Mouse (Mus musculus) midbrain, embryonic 13.5 days (tissue): Measurements from ENCODE around the gene Srsf7. TPM values are rescaled to one million over a fixed set of nuclear protein-coding genes. Genes with fewer than 3 reads are reported as not detected.
A peak's percentile ranks its signal among the peaks of the same experiment; 100 is the strongest.
"Not testable (repeated sequence)": the region's sequence is repeated elsewhere in the genome, so short reads cannot be mapped to it uniquely, and the experiment has no call there.

Experiments
- ATAC-seq: fragments of 200-750 bp; cut with Nextera tagmentation; 2 replicates; pipeline ENCODE4 v1.8.0; 2017; ENCODE audit warnings: mild to moderate bottlenecking, moderate TSS enrichment, moderate library complexity
- H3K27ac ChIP-seq: fragments of 300-500 bp; sonication (generic); 2 replicates; pipeline ENCODE4 v1.5.1; 2015; ENCODE audit warnings: inconsistent platforms, mild to moderate bottlenecking, moderate library complexity
- H3K27me3 ChIP-seq: fragments of 300-500 bp; sonication (generic); 2 replicates; pipeline ENCODE4 v1.6.1; 2015; ENCODE audit warnings: mild to moderate bottlenecking, inconsistent platforms
- H3K36me3 ChIP-seq: fragments of 300-500 bp; sonication (generic); 2 replicates; pipeline ENCODE4 v1.6.1; 2015; ENCODE audit warnings: mild to moderate bottlenecking, inconsistent platforms
- H3K4me1 ChIP-seq: fragments of 300-500 bp; sonication (generic); replicated peaks from 2 replicates; pipeline ENCODE4 v1.6.1; 2015; ENCODE audit warnings: inconsistent platforms
- H3K4me2 ChIP-seq: fragments of 300-500 bp; sonication (generic); replicated peaks from 2 replicates; pipeline ENCODE4 v1.6.1; 2015; ENCODE audit warnings: moderate library complexity, mild to moderate bottlenecking, inconsistent platforms
- H3K4me3 ChIP-seq: fragments of 300-500 bp; sonication (generic); replicated peaks from 2 replicates; pipeline ENCODE4 v1.5.1; 2015; ENCODE audit warnings: mild to moderate bottlenecking, inconsistent platforms
- H3K9ac ChIP-seq: fragments of 300-500 bp; sonication (generic); replicated peaks from 2 replicates; pipeline ENCODE4 v1.6.1; 2015; ENCODE audit warnings: mild to moderate bottlenecking, inconsistent platforms
- H3K9me3 ChIP-seq: fragments of 300-500 bp; sonication (generic); 2 replicates; pipeline ENCODE4 v1.6.1; 2016; ENCODE audit warnings: mild to moderate bottlenecking, inconsistent platforms
- WGBS: fragments of 180-500 bp; shearing (Covaris S2); methylation state at CpG from one replicate; pipeline ENCODE4 v1.1.7; 2015; 5-methylcytosine and 5-hydroxymethylcytosine counted together
- polyA plus RNA-seq: library from polyadenylated mRNA; unstranded; fragments of >200 nt; fragmentation: Nextera tagmentation; extraction: Ambion mirVana; gene quantifications from 2 replicates; pipeline ENCODE4 v1.2.1, GENCODE M21; 2015

Srsf7 gene
- polyA plus RNA-seq, 1 experiment from 2014 or later: 565 TPM

GRCm38 (mm10) chr17:80180468-80180867 lies 26.6 kb downstream of the Srsf7 start:
- no peak overlapping the region for H3K4me3 ChIP-seq
- peak; percentile 75 for ATAC-seq
- no peak overlapping the region for H3K27ac ChIP-seq
- no peaks in the 10 kb centered on the region for H3K4me1 ChIP-seq
- no peaks in the 10 kb centered on the region for H3K9me3 ChIP-seq
- no peak overlapping the region for H3K9ac ChIP-seq
- H3K27me3 ChIP-seq: no peaks in the 10 kb centered on the region
- no peak overlapping the region for H3K4me2 ChIP-seq
- H3K36me3 ChIP-seq: no peaks in the 10 kb centered on the region

- Histone ChIP-seq H3K4me2 (no peak overlapping the region), H3K4me3 (no peak overlapping the region), H3K27ac (no peak overlapping the region), H3K9ac (no peak overlapping the region), H3K27me3 (no peaks in the 10 kb centered on the region), H3K9me3 (no peaks in the 10 kb centered on the region), H3K4me1 (0 out of 2 replicates have a peak, but pooled peaks cover 1% of the 10 kb centered on the region), H3K36me3 (no peaks in the 10 kb centered on the region)
- under 1% methylated on average over 6 of the region's 6 CpGs for WGBS
- ATAC-seq: peak; percentile 94
Measured at GRCm38 (mm10) chr17:80179959-80180358, 27.1 kb downstream of the Srsf7 start.

GRCm38 (mm10) chr17:80178846-80179245 lies 28.3 kb downstream of the Srsf7 start:
- not testable (repeated sequence) for ATAC-seq, H3K4me3 ChIP-seq, H3K4me2 ChIP-seq, H3K4me1 ChIP-seq, H3K9ac ChIP-seq, H3K36me3 ChIP-seq, H3K27me3 ChIP-seq, H3K9me3 ChIP-seq, H3K27ac ChIP-seq
- 92% methylated on average over 3 of the region's 3 CpGs for WGBS

GRCm38 (mm10) chr17:80175966-80176365 lies 31.1 kb downstream of the Srsf7 start:
- Histone ChIP-seq H3K36me3 (no peaks in the 10 kb centered on the region), H3K9me3 (no peaks in the 10 kb centered on the region), H3K27ac (no peak overlapping the region), H3K27me3 (no peaks in the 10 kb centered on the region), H3K4me2 (no peak overlapping the region), H3K9ac (no peak overlapping the region), H3K4me3 (no peak overlapping the region), H3K4me1 (0 out of 2 replicates have a peak, but pooled peaks cover 4% of the 10 kb centered on the region)
- 92% methylated on average over 3 of the region's 3 CpGs for WGBS
- ATAC-seq: no peak

- no peak overlapping the region for H3K4me2 ChIP-seq
- WGBS: 70% methylated on average over 4 of the region's 4 CpGs
- no peak for ATAC-seq
- H3K4me3 ChIP-seq: no peak overlapping the region
- no peaks in the 10 kb centered on the region for H3K9me3 ChIP-seq
- H3K9ac ChIP-seq: no peak overlapping the region
- H3K27ac ChIP-seq: no peak overlapping the region
- H3K27me3 ChIP-seq: no peaks in the 10 kb centered on the region
- H3K36me3 ChIP-seq: no peaks in the 10 kb centered on the region
- H3K4me1 ChIP-seq: 0 out of 2 replicates have a peak, but pooled peaks cover 4% of the 10 kb centered on the region
Measured at GRCm38 (mm10) chr17:80175386-80175739, 31.7 kb downstream of the Srsf7 start.

- ATAC-seq: no peak
- no peak overlapping the region for H3K4me3 ChIP-seq
- no peaks in the 10 kb centered on the region for H3K27me3 ChIP-seq
- H3K4me2 ChIP-seq: no peak overlapping the region
- H3K4me1 ChIP-seq: 0 out of 2 replicates have a peak, but pooled peaks cover 4% of the 10 kb centered on the region
- no peak overlapping the region for H3K27ac ChIP-seq
- H3K9ac ChIP-seq: no peak overlapping the region
- no peaks in the 10 kb centered on the region for H3K36me3 ChIP-seq
- no peaks in the 10 kb centered on the region for H3K9me3 ChIP-seq
- 81% methylated on average over 19 of the region's 19 CpGs for WGBS
Measured at GRCm38 (mm10) chr17:80174699-80175385, 32.3 kb downstream of the Srsf7 start.

GRCm38 (mm10) chr17:80174146-80174545 lies 33.0 kb downstream of the Srsf7 start:
- H3K27me3 ChIP-seq: no peaks in the 10 kb centered on the region
- no peak overlapping the region for H3K4me2 ChIP-seq
- no peak overlapping the region for H3K9ac ChIP-seq
- H3K36me3 ChIP-seq: no peaks in the 10 kb centered on the region
- H3K4me3 ChIP-seq: no peak overlapping the region
- 88% methylated on average over 3 of the region's 3 CpGs for WGBS
- H3K27ac ChIP-seq: no peak overlapping the region
- peaks cover 5% of the 10 kb centered on the region for H3K4me1 ChIP-seq
- ATAC-seq: no peak
- no peaks in the 10 kb centered on the region for H3K9me3 ChIP-seq

- H3K9ac ChIP-seq: no peak overlapping the region
- ATAC-seq: no peak
- no peak overlapping the region for H3K27ac ChIP-seq
- no peak overlapping the region for H3K4me2 ChIP-seq
- H3K4me1 ChIP-seq: peaks cover 10% of the 10 kb centered on the region
- no peaks in the 10 kb centered on the region for H3K27me3 ChIP-seq
- 91% methylated on average over 2 of the region's 2 CpGs for WGBS
- no peaks in the 10 kb centered on the region for H3K36me3 ChIP-seq
- H3K4me3 ChIP-seq: no peak overlapping the region
- H3K9me3 ChIP-seq: no peaks in the 10 kb centered on the region
Measured at GRCm38 (mm10) chr17:80173708-80174107, 33.4 kb downstream of the Srsf7 start.

GRCm38 (mm10) chr17:80172761-80173160 lies 34.3 kb downstream of the Srsf7 start:
- H3K9me3 ChIP-seq: no peaks in the 10 kb centered on the region
- H3K4me2 ChIP-seq: no peak overlapping the region
- H3K9ac ChIP-seq: no peak overlapping the region
- no peak overlapping the region for H3K4me3 ChIP-seq
- no peak for ATAC-seq
- no peaks in the 10 kb centered on the region for H3K36me3 ChIP-seq
- 91% methylated on average over 5 of the region's 5 CpGs for WGBS
- H3K27ac ChIP-seq: no peak overlapping the region
- no peaks in the 10 kb centered on the region for H3K27me3 ChIP-seq
- peaks cover 19% of the 10 kb centered on the region for H3K4me1 ChIP-seq

- Histone ChIP-seq H3K36me3 (no peaks in the 10 kb centered on the region), H3K9me3 (no peaks in the 10 kb centered on the region), H3K4me1 (peaks cover 22% of the 10 kb centered on the region), H3K27me3 (no peaks in the 10 kb centered on the region), H3K9ac (no peak overlapping the region), H3K27ac (no peak overlapping the region), H3K4me3 (no peak overlapping the region), H3K4me2 (no peak overlapping the region)
- ATAC-seq: no peak
- 89% methylated on average over 4 of the region's 4 CpGs for whole genome bisulfite sequencing
Measured at GRCm38 (mm10) chr17:80171948-80172347, 35.2 kb downstream of the Srsf7 start.

GRCm38 (mm10) chr17:80170951-80171350 lies 36.2 kb downstream of the Srsf7 start:
- no peak for ATAC-seq
- no peaks in the 10 kb centered on the region for H3K36me3 ChIP-seq
- no peak overlapping the region for H3K27ac ChIP-seq
- no peaks in the 10 kb centered on the region for H3K9me3 ChIP-seq
- no peak overlapping the region for H3K4me2 ChIP-seq
- WGBS: 92% methylated on average over 7 of the region's 7 CpGs
- H3K27me3 ChIP-seq: no peaks in the 10 kb centered on the region
- no peak overlapping the region for H3K9ac ChIP-seq
- H3K4me1 ChIP-seq: peaks cover 22% of the 10 kb centered on the region
- H3K4me3 ChIP-seq: no peak overlapping the region

- WGBS: 89% methylated on average over 6 of the region's 6 CpGs
- ATAC-seq: no peak
- H3K27ac ChIP-seq: no peak overlapping the region
Measured at GRCm38 (mm10) chr17:80169792-80170191, 37.3 kb downstream of the Srsf7 start.

More at GRCm38 (mm10) chr17:80169792-80170191, 37.3 kb downstream of the Srsf7 start:
- no peaks in the 10 kb centered on the region for H3K36me3 ChIP-seq
- no peak overlapping the region for H3K4me2 ChIP-seq
- no peaks in the 10 kb centered on the region for H3K27me3 ChIP-seq
- no peak overlapping the region for H3K4me3 ChIP-seq
- H3K4me1 ChIP-seq: peaks cover 19% of the 10 kb centered on the region
- no peak overlapping the region for H3K9ac ChIP-seq
- H3K9me3 ChIP-seq: no peaks in the 10 kb centered on the region
